Comparison of ENCODE assay signal across 20 mouse cellular contexts in the genomic region with DNA sequence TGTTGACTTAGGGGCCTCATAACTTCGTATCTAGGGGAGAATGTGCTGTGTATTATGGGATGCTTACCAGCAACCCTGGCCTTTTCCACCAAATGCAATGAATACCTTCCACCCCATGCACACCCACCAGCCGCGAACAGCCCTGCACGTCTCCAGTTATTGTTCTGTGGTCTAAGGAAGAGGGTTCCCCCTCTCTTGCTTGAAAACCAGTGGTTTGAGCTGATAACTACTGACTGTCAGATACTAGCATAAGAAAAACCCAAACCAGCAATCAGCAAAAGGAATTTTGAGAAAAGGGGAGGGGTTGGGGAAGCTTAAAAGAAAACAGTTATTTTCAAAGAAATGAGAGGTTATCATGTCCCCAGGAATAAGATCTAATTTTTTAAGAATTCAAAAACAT. TPM values are rescaled to one million over a fixed set of nuclear protein-coding genes. Genes with fewer than 3 reads are reported as not detected.
A peak's percentile ranks its signal among the peaks of the same experiment; 100 is the strongest.
DNase-seq lines count a peak whose midpoint lies in the region; ATAC-seq lines count a peak whose summit lies in the region.
"Had no signal": no experiment of that assay in that cellular context is flagged by ENCODE, and none has a peak within 500 bp of the region (broad histone marks: within the 10 kb centered on the region; RNA-seq: fewer than 3 reads in every experiment).

No protein-coding gene starts in this region.

- H3K36me3 ChIP-seq in liver, embryonic 11.5 days (ENCODE audit: control insufficient read depth, insufficient read depth, low read length) = no peaks in the 10 kb centered on the region
- no peaks in the 10 kb centered on the region for H3K36me3 ChIP-seq in embryonic facial prominence, embryonic 14.5 days (ENCODE audit: control insufficient read depth, insufficient read depth, low read length)
- H3K36me3 ChIP-seq in liver, embryonic 15.5 days (replicated peaks) = no peaks in the 10 kb centered on the region; the same call in 1 of the 2 replicates
- H3K36me3 ChIP-seq: stomach, embryonic 15.5 days had no signal

- H3K4me3 ChIP-seq in liver, embryonic 11.5 days (ENCODE audit: low read depth, low read length) = no peak overlapping the region
- no peak overlapping the region for H3K4me3 ChIP-seq in embryonic facial prominence, embryonic 14.5 days (ENCODE audit: low read depth, low read length)
- no peak overlapping the region for H3K4me3 ChIP-seq in liver, embryonic 15.5 days (replicated peaks)
- H3K4me3 ChIP-seq: heart, embryonic 13.5 days; limb, embryonic 12.5 days; stomach, embryonic 15.5 days had no signal

- 56% methylated on average over 4 of the region's 4 CpGs for WGBS in liver, embryonic 11.5 days
- WGBS in embryonic facial prominence, embryonic 14.5 days = 70% methylated on average over 4 of the region's 4 CpGs
- 32% methylated on average over 4 of the region's 4 CpGs for WGBS in liver, embryonic 15.5 days (ENCODE audit: insufficient replicate concordance)

- DNase-seq in liver, embryonic 11.5 days (ENCODE audit: low spot score) = no peak
- DNase-seq in liver (no peak), adipocyte (ENCODE audit: low spot score) (no peak)
- peak; percentile 36 for DNase-seq in embryonic facial prominence, embryonic 14.5 days (ENCODE audit: low spot score)
- DNase-seq in lung, adult 18-20 months = no peak
- no peak for DNase-seq in left cerebral cortex, adult 9 months (ENCODE audit: low spot score in 2 of 2)
- DNase-seq: B cell, adult 2 months; cerebellum, adult 11 months; cerebellum, adult 9-10 months; gastrocnemius, postnatal 14 days; kidney, adult 8-10 months; kidney, postnatal 10 days; right cerebral cortex, postnatal 25 days; thymus, postnatal 14 days had no signal

- no peak overlapping the region for H3K4me2 ChIP-seq in liver, embryonic 11.5 days
- H3K4me2 ChIP-seq in embryonic facial prominence, embryonic 14.5 days (ENCODE audit: low read depth, low read length) = no peak overlapping the region
- H3K4me2 ChIP-seq in liver, embryonic 15.5 days = no peak overlapping the region
- H3K4me2 ChIP-seq: heart, embryonic 13.5 days; hindbrain, embryonic 14.5 days; limb, embryonic 12.5 days; stomach, embryonic 15.5 days had no signal

- no peaks in the 10 kb centered on the region for H3K9me3 ChIP-seq in liver, embryonic 11.5 days (ENCODE audit: control insufficient read depth, low read length)
- no peaks in the 10 kb centered on the region for H3K9me3 ChIP-seq in embryonic facial prominence, embryonic 14.5 days (ENCODE audit: control insufficient read depth, low read length)
- H3K9me3 ChIP-seq in liver, embryonic 15.5 days (replicated peaks) = no peaks in the 10 kb centered on the region
- H3K9me3 ChIP-seq: heart, embryonic 13.5 days; limb, embryonic 12.5 days; stomach, embryonic 15.5 days had no signal

- ATAC-seq in liver, embryonic 11.5 days (replicated peaks; ENCODE audit: low FRiP score) = 0 out of 2 replicates have a peak, but pooled peaks have one; percentile 53
- no peak for ATAC-seq in embryonic facial prominence, embryonic 14.5 days (ENCODE audit: low read depth)
- ATAC-seq in liver, embryonic 15.5 days (ENCODE audit: insufficient read depth) = peak; percentile 31; the same call in 1 of the 2 replicates
- ATAC-seq: forebrain, embryonic 14.5 days had no signal

- H3K27ac ChIP-seq in liver, embryonic 11.5 days (ENCODE audit: low read depth, low read length) = no peak overlapping the region
- no peak overlapping the region for H3K27ac ChIP-seq in embryonic facial prominence, embryonic 14.5 days (replicated peaks; ENCODE audit: low read depth, low read length)
- no peak overlapping the region for H3K27ac ChIP-seq in liver, embryonic 15.5 days (replicated peaks)
- H3K27ac ChIP-seq: heart, embryonic 13.5 days; hindbrain, embryonic 14.5 days; limb, embryonic 12.5 days; stomach, embryonic 15.5 days had no signal

- no peaks in the 10 kb centered on the region for H3K27me3 ChIP-seq in liver, embryonic 11.5 days (replicated peaks; ENCODE audit: control insufficient read depth, insufficient read depth, low read length)
- H3K27me3 ChIP-seq in embryonic facial prominence, embryonic 14.5 days (replicated peaks; ENCODE audit: control insufficient read depth, insufficient read depth, low read length) = no peaks in the 10 kb centered on the region
- no peaks in the 10 kb centered on the region for H3K27me3 ChIP-seq in liver, embryonic 15.5 days
- H3K27me3 ChIP-seq: heart, embryonic 13.5 days; limb, embryonic 12.5 days; stomach, embryonic 15.5 days had no signal

- no peak overlapping the region for H3K9ac ChIP-seq in liver, embryonic 11.5 days (ENCODE audit: low read depth, low read length)
- H3K9ac ChIP-seq in embryonic facial prominence, embryonic 14.5 days (ENCODE audit: low read depth, low read length) = no peak overlapping the region
- H3K9ac ChIP-seq in liver, embryonic 15.5 days = no peak overlapping the region
- H3K9ac ChIP-seq: heart, embryonic 13.5 days; hindbrain, embryonic 14.5 days; limb, embryonic 12.5 days; stomach, embryonic 15.5 days had no signal

- peaks cover 3% of the 10 kb centered on the region; the same call in 1 of the 2 replicates for H3K4me1 ChIP-seq in liver, embryonic 11.5 days (replicated peaks; ENCODE audit: control insufficient read depth, insufficient read depth, low read length)
- H3K4me1 ChIP-seq in embryonic facial prominence, embryonic 14.5 days (ENCODE audit: control insufficient read depth, insufficient read depth, low read length) = no peaks in the 10 kb centered on the region
- peaks cover 8% of the 10 kb centered on the region for H3K4me1 ChIP-seq in liver, embryonic 15.5 days (replicated peaks)
- H3K4me1 ChIP-seq: heart, embryonic 13.5 days had no signal

RNA-seq across cellular contexts. Expression of a gene that starts 17.9 kb away (rescaled TPM):
- polyA plus RNA-seq in liver, embryonic 11.5 days (2014; fragmentation: Nextera tagmentation; extraction: Ambion mirVana) = 23.3 and 26.4 TPM in 2 replicates
- 38.8 and 49.6 TPM in 2 replicates for polyA plus RNA-seq in embryonic facial prominence, embryonic 14.5 days (2014; fragmentation: Nextera tagmentation; extraction: Ambion mirVana)
- polyA plus RNA-seq in liver, embryonic 15.5 days (2015; fragmentation: Nextera tagmentation; extraction: Ambion mirVana) = 12.7 and 13.5 TPM in 2 replicates

RNA-seq across cellular contexts. Expression of a gene that starts 26.5 kb away (rescaled TPM):
- polyA plus RNA-seq in liver, embryonic 11.5 days (2014; fragmentation: Nextera tagmentation; extraction: Ambion mirVana) = 31.2 and 36.9 TPM in 2 replicates
- polyA plus RNA-seq in embryonic facial prominence, embryonic 14.5 days (2014; fragmentation: Nextera tagmentation; extraction: Ambion mirVana) = 1.6 and 3.0 TPM in 2 replicates
- polyA plus RNA-seq in liver, embryonic 15.5 days (2015; fragmentation: Nextera tagmentation; extraction: Ambion mirVana) = 14.9 and 15.4 TPM in 2 replicates
